Mouse (Mus musculus) cerebral cortex, adult 2 months (tissue): ENCODE measurements around the gene Gm2163.

Source experiments
- WGBS: fragments of 180-500 bp; shearing (Covaris S2); methylation state at CpG from one replicate; pipeline ENCODE4 v1.1.7; 2018; 5-methylcytosine and 5-hydroxymethylcytosine counted together

Gene Gm2163

DNA sequence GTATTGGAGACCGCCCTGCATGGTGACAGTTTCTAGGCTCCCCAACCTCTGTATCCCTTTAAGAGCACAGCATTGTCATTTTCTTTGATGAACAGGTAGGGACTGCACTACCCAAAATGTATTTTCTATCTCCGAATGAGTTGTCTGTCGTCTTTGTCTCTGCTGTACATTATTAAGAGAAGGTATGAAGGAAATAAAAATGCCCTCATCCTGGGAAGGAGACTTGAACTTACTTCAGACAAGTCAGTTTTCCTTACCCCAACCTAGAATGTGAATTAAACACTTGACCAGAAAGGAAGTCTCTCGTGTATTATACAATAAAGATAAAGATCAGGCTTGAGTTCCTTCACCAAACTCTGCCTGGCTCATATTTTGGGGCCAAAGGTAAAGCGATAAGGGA is at the start of gene Gm2163:
Gene Gm2163 (plus strand): TSS at position 301 of the 400 bp plus-strand sequence.
- WGBS: no CpG with 5 or more reads among the region's 5 CpGs

DNA sequence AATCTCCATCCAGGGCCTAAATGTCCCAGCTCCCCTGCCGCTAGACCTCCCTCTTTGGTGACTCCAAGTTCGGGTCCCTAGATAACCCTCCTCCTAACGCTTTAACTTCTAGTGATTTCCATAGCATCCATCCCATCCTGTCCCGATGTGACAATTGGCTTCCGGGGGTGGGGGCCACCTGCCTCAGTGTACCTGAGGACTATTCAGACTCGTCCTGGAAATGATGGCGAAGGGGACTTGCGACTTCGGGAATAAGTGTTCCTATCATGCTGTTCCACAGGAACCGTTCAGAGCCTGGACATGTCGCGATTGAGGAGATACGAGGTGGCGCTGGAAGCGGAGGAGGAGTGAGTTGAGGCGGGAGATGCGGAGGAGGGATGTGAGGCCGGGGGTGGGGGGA is 27.5 kb upstream of the Gm2163 start, which contains the start of gene Gm21586:
Gene Gm21586 (plus strand): TSS at position 301 of the 400 bp plus-strand sequence.
- no CpG with 5 or more reads among the region's 18 CpGs for WGBS

GRCm38 (mm10) chr4:42528075-42528474 is 61.5 kb downstream of the Gm2163 start, which contains the start of gene Fam205a2:
Gene Fam205a2 (minus strand): TSS chr4:42528175.
- no CpG with 5 or more reads among the region's 1 CpGs for WGBS

- no CpG with 5 or more reads among the region's 5 CpGs for WGBS
These were observed 145.3 kb downstream of the Gm2163 start, which contains the start of gene Gm10591 for GRCm38 (mm10) chr4:42611895-42612294. Gene Gm10591 (plus strand): TSS chr4:42612195.

GRCm38 (mm10) chr4:42629419-42629818 is 162.9 kb downstream of the Gm2163 start, which contains the start of gene Gm2564:
Gene Gm2564 (plus strand): TSS chr4:42629719.
- WGBS: no CpG with 5 or more reads among the region's 8 CpGs
